Mouse (Mus musculus): ENCODE results near the gene Spon1.

Gene Spon1

DNA sequence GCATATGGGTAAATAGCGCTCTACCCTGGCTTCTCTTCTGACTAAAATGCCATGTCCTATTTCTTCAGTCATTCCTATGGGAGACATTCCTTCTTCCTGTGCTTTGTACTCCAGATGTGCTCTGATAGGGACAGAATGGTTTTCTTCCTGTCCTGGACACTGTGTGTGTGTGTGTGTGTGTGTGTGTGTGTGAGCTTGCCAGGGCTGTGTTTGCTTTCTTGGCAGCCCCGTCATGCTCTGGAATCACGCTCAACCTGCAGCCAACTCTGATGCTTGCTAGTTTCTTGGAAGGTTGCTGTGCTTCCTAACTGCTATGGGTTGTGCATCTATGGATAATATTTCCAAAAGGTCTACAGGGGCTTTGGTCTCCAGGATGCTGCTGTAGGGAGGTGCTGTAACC lies 9.1 kb downstream of the Spon1 start:
- ATAC-seq (ENCODE audit: insufficient number of reproducible peaks, low FRiP score, low TSS enrichment), result no peak; the same call in 1 of the 2 replicates

DNA sequence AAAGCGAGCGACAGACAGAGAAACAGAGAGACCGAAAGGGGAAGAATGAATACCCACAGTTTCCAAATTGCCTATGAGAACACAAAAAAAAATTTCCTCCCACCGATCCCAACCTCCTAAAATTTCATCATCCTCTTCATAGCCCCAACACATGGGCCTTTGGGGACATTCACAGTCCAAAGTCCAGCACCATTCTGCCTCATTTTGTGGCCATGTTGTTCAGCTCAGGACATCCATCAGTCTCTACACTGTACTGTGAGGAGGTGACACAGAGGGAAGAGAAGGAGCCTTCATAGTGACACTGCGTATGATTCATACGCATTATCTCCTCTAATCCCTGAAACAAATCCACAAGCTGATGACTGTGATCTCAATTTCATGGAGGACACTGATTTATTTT lies 12.7 kb downstream of the Spon1 start:
- ATAC-seq (ENCODE audit: insufficient number of reproducible peaks, low FRiP score, low TSS enrichment), result no peak

DNA sequence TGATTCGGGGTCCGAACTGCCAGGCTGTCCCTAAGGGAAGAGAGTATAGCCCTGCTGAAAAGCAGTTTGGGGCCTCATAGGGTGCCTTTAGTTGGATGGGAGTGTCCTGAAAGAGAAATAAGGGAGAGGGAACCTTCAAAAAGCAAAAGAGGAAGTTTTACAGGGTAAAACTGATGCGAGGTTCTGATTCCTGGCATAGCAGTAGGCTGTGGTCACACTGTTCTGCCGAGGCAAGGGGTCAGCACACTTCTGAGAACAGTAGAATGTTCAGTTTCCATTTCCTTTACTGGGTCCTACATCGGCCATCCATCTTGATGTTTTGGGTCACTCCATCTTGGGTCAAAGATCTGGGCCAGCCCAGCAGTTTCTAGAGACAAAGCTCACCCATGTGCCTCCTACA lies 14.5 kb downstream of the Spon1 start:
- no peak for ATAC-seq (ENCODE audit: insufficient number of reproducible peaks, low FRiP score, low TSS enrichment)

DNA sequence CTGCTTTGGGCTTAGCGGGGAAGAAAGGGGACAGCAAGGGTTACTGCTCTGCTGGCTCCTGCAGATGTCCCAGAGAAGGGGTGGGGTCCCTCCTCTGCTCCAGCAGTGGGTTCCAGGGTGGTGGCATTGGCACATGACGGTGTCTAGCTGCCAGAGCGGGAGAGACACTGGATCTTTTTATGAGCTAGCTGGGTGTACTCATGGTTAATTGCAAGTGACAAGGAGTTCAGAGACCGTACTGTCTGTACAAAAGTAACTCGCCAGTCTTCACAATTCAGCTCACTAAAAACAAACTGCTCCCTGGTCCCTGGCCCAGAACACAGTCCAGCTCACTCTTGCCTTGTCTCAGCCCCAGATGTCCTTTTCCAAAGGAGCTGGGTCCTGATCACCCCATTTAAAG lies 26.2 kb downstream of the Spon1 start:
- ATAC-seq (ENCODE audit: insufficient number of reproducible peaks, low FRiP score, low TSS enrichment), result no peak

GRCm38 (mm10) chr7:113792871-113793270 lies 27.1 kb downstream of the Spon1 start:
- ATAC-seq (ENCODE audit: insufficient number of reproducible peaks, low FRiP score, low TSS enrichment), result no peak

GRCm38 (mm10) chr7:113795209-113795608 lies 29.4 kb downstream of the Spon1 start:
- ATAC-seq (ENCODE audit: insufficient number of reproducible peaks, low FRiP score, low TSS enrichment), result no peak

DNA sequence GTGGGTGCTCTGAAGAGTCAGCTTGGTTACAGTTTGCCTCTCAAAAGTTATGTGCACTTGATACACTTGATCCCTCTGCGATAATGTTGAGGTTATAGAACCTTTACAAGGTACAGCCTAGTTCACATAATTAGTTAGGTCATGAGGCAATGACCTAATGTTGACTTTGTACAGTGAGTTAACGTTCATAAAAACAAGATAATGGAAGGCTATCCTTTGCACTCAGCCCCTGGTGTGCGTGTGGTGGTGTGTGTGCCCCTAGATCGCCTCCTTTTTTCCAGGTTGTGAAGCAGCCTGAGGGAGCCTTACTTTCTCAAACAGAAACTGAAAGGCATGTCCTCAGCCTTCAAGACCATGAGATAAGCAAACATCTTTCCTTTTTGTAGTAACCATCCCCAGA lies 31.3 kb downstream of the Spon1 start:
- ATAC-seq (ENCODE audit: insufficient number of reproducible peaks, low FRiP score, low TSS enrichment), result no peak

GRCm38 (mm10) chr7:113798605-113799255 lies 32.9 kb downstream of the Spon1 start:
- ATAC-seq (ENCODE audit: insufficient number of reproducible peaks, low FRiP score, low TSS enrichment), result no peak; the same call in 1 of the 2 replicates

GRCm38 (mm10) chr7:113809781-113810180 lies 44.0 kb downstream of the Spon1 start:
- no peak for ATAC-seq (ENCODE audit: insufficient number of reproducible peaks, low FRiP score, low TSS enrichment)

GRCm38 (mm10) chr7:113811376-113812158 lies 45.8 kb downstream of the Spon1 start:
- no peak for ATAC-seq (ENCODE audit: insufficient number of reproducible peaks, low FRiP score, low TSS enrichment)

DNA sequence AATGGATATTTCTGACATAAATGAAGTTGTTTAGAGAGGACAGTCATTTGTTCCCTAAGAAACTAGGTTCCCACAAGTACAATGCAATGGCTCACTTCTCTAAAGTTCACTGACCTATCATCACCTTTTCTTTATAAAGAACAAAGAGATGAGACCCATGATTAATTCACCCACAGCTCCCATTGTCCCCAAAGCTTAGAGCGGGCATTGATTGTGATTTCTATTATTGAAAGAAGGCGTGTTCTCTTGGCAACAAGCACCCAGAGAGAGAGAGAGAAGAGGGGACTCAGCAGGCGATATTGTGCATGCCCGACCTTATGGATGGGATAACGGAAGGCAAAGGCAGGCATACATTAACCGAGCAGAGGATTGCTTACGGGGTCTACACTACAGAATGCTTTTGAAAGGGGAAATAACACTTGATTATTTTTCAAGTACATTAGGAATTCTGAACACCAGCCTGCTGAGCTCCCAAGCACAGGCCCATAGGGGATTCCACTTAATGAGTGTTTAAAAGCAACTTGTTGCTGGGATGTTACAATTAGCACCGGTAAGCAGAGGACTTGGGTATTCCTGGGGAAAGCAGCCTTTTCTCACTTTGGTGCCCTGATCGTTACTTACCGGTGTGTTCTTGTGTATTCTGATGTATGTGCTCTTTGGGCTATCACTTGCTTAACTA lies 48.4 kb downstream of the Spon1 start:
- no peak for ATAC-seq (ENCODE audit: insufficient number of reproducible peaks, low FRiP score, low TSS enrichment)

DNA sequence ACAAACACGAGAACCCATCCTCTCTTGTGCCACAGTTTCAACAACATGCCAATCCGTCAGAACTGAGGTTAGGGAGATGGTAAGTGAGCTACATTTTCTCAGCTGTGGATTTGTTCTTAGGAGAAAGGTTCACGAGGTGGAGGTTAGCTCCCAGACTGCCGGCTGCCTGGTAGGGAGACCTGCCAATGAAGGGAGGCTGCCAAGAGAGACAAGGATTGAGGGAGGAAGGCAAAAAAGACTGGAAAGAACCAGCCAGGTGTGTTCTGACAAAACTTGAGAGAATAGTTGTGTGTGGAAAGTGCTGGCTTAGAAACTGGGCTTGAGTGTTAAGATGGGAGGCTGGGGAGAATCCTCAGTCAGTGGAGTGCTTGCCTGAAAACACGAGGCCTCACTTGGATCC lies 49.9 kb downstream of the Spon1 start:
- no peak for ATAC-seq (ENCODE audit: insufficient number of reproducible peaks, low FRiP score, low TSS enrichment)

DNA sequence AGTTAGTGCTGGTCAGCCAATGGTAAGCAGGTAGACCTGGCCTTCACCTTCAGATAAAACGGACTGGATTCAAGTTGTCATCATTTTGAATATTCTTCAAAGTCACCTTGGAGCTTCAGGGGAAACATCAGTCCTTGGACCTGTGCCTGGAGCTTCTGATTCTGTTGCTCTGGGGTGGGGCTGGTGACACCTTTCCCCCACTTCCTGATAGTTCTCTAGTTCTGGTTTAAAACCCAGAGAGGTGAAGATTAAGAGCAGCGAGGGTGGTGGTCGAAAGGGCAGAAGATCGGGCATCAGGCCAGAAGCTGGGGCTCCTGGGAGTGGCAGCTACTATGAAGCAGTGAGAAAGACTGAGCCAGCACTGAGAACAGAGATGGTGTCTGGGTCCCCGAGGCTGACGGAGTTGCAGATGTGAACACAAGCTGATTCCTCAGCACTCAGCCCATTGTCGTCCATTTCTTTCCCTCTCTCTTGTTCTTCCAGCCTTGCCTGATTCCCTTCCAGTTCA lies 51.1 kb downstream of the Spon1 start:
- ATAC-seq (ENCODE audit: insufficient number of reproducible peaks, low FRiP score, low TSS enrichment), result no peak

DNA sequence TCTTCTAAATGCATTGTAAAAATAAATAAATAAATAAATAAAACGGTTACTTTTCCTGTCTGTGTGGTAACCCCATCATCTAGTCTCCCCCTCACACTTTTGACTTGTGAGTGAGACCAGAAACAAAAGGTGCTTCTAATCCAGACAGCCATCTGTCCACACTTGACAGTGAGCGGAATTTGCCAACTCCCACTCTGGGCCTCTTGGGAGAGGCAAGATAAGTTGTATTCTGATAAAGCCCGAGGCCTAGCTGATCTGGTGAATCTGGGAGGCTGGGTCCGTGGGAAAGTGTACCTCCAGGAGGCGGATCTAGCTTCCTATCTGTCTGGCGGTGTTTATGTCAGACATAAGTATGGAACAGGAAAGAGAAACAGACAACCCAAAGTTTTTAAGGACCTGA lies 52.3 kb downstream of the Spon1 start:
- no peak for ATAC-seq (ENCODE audit: insufficient number of reproducible peaks, low FRiP score, low TSS enrichment)

GRCm38 (mm10) chr7:113820213-113820612 lies 54.4 kb downstream of the Spon1 start:
- ATAC-seq (ENCODE audit: insufficient number of reproducible peaks, low FRiP score, low TSS enrichment), result no peak

DNA sequence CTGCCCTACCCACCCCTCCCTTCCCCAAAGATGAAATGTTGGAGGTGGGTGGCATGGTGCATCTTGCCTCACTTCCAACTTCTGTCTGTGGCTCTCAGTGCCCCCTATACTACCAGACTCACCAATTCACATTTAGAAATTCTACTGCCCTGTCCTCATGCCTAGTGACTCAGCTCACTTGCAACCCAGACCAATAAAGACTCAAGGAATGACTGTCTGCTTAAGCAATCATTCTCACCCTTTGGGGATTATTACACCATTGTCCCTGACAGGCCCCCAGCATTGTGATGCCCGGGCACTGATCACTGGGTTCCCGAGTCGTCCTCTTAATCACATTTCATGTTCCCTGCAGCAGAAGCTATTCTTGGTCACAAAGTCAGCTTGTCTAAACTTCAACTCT lies 57.2 kb downstream of the Spon1 start:
- no peak for ATAC-seq (ENCODE audit: insufficient number of reproducible peaks, low FRiP score, low TSS enrichment)

DNA sequence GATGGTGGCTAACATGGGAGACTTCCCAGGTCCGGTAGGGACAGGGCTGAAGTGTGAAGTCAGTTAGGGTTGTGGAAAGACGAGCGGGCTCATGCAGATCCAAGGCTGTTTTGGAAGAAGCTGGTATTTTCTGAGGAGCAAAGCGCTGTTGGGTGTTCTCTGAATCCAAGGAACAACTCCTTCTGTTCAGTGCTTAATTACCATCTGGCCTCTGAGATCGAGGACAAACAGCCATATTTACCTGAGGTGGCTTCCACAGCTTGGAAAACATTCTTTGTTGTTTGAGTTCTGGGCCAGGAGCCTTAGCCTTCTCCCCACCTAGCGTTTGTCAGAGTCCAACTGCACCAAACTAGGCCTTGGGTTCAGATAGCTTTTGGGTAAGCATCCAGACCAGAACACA lies 58.9 kb downstream of the Spon1 start:
- peak; percentile 49; the same call in 1 of the 2 replicates for ATAC-seq (ENCODE audit: insufficient number of reproducible peaks, low FRiP score, low TSS enrichment)

DNA sequence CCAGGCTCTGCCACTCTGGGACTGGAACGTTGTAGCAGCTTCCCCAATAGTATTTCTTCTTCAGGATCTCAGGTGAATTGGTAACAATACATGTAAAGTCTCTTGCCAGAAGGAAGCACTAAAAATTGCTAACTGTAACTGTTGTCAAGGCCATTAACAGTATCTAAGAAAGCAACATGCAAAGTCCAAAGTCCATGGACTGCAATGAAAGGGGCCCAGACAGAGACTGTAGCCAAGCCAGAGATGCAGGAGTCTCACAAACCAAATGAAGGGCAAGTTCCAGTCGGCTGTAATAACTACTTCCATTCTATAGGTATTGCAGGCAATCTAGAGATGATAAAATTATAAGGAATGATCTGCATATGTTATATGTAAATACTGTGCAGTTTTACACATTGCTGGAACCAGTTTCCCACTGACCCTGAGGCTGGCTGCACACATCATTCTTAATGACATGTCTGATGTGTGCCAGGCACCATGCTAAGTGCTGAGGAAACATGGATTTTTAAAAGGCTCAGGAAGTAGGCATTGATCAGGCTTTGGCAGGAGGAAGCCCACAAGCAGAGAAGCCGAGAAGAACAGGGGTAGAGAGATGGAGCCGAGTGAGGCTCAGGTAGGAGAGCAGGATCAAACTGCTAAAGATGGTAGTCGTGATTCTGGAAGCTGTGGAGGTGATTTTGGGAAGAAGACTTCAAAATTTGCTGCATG lies 59.9 kb downstream of the Spon1 start:
- ATAC-seq (ENCODE audit: insufficient number of reproducible peaks, low FRiP score, low TSS enrichment), result no peak

GRCm38 (mm10) chr7:113826510-113826909 lies 60.7 kb downstream of the Spon1 start:
- ATAC-seq (ENCODE audit: insufficient number of reproducible peaks, low FRiP score, low TSS enrichment), result no peak

DNA sequence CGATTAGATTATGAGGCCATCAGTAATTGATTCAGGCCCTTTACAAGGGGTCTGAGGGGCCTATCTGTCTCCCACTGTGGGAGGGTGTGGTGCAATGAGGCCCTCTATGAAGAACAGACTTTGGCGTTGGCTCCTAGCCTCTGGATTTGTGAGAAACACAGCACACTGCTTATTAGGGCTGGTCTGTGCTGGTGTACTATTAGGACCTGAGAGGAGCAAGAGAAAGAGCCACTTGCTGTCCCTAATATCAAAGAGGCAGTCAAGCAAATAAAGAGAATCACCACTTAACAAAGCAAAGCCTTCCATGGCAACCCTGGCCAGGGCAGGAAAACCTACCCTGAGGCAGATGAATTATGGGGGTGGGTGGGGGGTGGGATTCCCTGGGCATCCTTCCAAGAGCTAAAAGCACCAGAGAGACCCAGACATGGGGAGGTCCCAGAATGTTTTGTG lies 62.3 kb downstream of the Spon1 start:
- ATAC-seq (ENCODE audit: insufficient number of reproducible peaks, low FRiP score, low TSS enrichment), result no peak

- ATAC-seq (ENCODE audit: insufficient number of reproducible peaks, low FRiP score, low TSS enrichment), result no peak
Measured at GRCm38 (mm10) chr7:113828576-113828975, 62.8 kb downstream of the Spon1 start.
